Mouse (Mus musculus): Measurements from ENCODE around the gene Runx2. TPM values are rescaled to one million over a fixed set of nuclear protein-coding genes. Genes with fewer than 3 reads are reported as not detected.

Gene Runx2
- polyA plus RNA-seq, 1 experiment from 2014 or later: 0.74 TPM

- H3K4me1 ChIP-seq: peaks cover 10% of the 10 kb centered on the region
- no peak overlapping the region for H3K27ac ChIP-seq
- H3K4me2 ChIP-seq: no peak overlapping the region
- H3K4me3 ChIP-seq: no peak overlapping the region
- no peaks in the 10 kb centered on the region for H3K27me3 ChIP-seq (replicated peaks)
- no peaks in the 10 kb centered on the region for H3K36me3 ChIP-seq
- WGBS (ENCODE audit: insufficient replicate concordance): 91% methylated on average over 2 of the region's 2 CpGs
- no peak for ATAC-seq
- H3K9me3 ChIP-seq (replicated peaks): no peaks in the 10 kb centered on the region
- no peak overlapping the region for H3K9ac ChIP-seq
Measured at GRCm38 (mm10) chr17:44632941-44633340, 181.7 kb downstream of the Runx2 start.

- Histone ChIP-seq H3K4me3 (no peak overlapping the region), H3K27me3 (replicated peaks) (no peaks in the 10 kb centered on the region), H3K36me3 (no peaks in the 10 kb centered on the region), H3K4me2 (no peak overlapping the region), H3K27ac (no peak overlapping the region), H3K4me1 (peaks cover 10% of the 10 kb centered on the region), H3K9me3 (replicated peaks) (no peaks in the 10 kb centered on the region), H3K9ac (no peak overlapping the region)
- ATAC-seq: no peak
- 53% methylated on average over 4 of the region's 4 CpGs for WGBS (ENCODE audit: insufficient replicate concordance)
Measured at GRCm38 (mm10) chr17:44632292-44632691, 182.3 kb downstream of the Runx2 start.

- no peaks in the 10 kb centered on the region for H3K9me3 ChIP-seq (replicated peaks)
- peaks cover 10% of the 10 kb centered on the region for H3K4me1 ChIP-seq
- H3K4me3 ChIP-seq: no peak overlapping the region
- no peaks in the 10 kb centered on the region for H3K36me3 ChIP-seq
- H3K27ac ChIP-seq: no peak overlapping the region
- no peak overlapping the region for H3K4me2 ChIP-seq
- 72% methylated on average over 4 of the region's 4 CpGs for WGBS (ENCODE audit: insufficient replicate concordance)
- no peaks in the 10 kb centered on the region for H3K27me3 ChIP-seq (replicated peaks)
- ATAC-seq: no peak
- H3K9ac ChIP-seq: no peak overlapping the region
Measured at GRCm38 (mm10) chr17:44631577-44631976, 183.0 kb downstream of the Runx2 start.

GRCm38 (mm10) chr17:44627317-44627716 is 187.3 kb downstream of the Runx2 start:
- Histone ChIP-seq H3K9ac (no peak overlapping the region), H3K4me2 (no peak overlapping the region), H3K27me3 (replicated peaks) (no peaks in the 10 kb centered on the region), H3K4me1 (peaks cover 7% of the 10 kb centered on the region), H3K27ac (no peak overlapping the region), H3K4me3 (no peak overlapping the region), H3K9me3 (replicated peaks) (no peaks in the 10 kb centered on the region), H3K36me3 (no peaks in the 10 kb centered on the region)
- WGBS (ENCODE audit: insufficient replicate concordance): 67% methylated on average over 6 of the region's 6 CpGs
- no peak for ATAC-seq

- H3K27me3 ChIP-seq (replicated peaks): no peaks in the 10 kb centered on the region
- H3K27ac ChIP-seq: no peak overlapping the region
- H3K9ac ChIP-seq: no peak overlapping the region
- no peaks in the 10 kb centered on the region for H3K36me3 ChIP-seq
- no peak overlapping the region for H3K4me3 ChIP-seq
- ATAC-seq: no peak
- H3K4me1 ChIP-seq: no peaks in the 10 kb centered on the region
- 70% methylated on average over 2 of the region's 2 CpGs for WGBS (ENCODE audit: insufficient replicate concordance)
- no peak overlapping the region for H3K4me2 ChIP-seq
- no peaks in the 10 kb centered on the region for H3K9me3 ChIP-seq (replicated peaks)
Measured at GRCm38 (mm10) chr17:44623707-44624106, 190.9 kb downstream of the Runx2 start.

GRCm38 (mm10) chr17:44623271-44623670 is 191.3 kb downstream of the Runx2 start:
- Histone ChIP-seq H3K27me3 (replicated peaks) (no peaks in the 10 kb centered on the region), H3K36me3 (no peaks in the 10 kb centered on the region), H3K4me3 (no peak overlapping the region), H3K4me2 (no peak overlapping the region), H3K9ac (no peak overlapping the region), H3K4me1 (no peaks in the 10 kb centered on the region), H3K27ac (no peak overlapping the region), H3K9me3 (replicated peaks) (no peaks in the 10 kb centered on the region)
- no peak for ATAC-seq
- 68% methylated on average over 8 of the region's 8 CpGs for WGBS (ENCODE audit: insufficient replicate concordance)

GRCm38 (mm10) chr17:44620456-44620855 is 194.1 kb downstream of the Runx2 start:
- no peak overlapping the region for H3K4me2 ChIP-seq
- H3K27me3 ChIP-seq (replicated peaks): no peaks in the 10 kb centered on the region
- 40% methylated on average over 2 of the region's 2 CpGs for WGBS (ENCODE audit: insufficient replicate concordance)
- H3K36me3 ChIP-seq: no peaks in the 10 kb centered on the region
- no peak for ATAC-seq
- H3K27ac ChIP-seq: no peak overlapping the region
- no peak overlapping the region for H3K4me3 ChIP-seq
- H3K4me1 ChIP-seq: no peaks in the 10 kb centered on the region
- no peaks in the 10 kb centered on the region for H3K9me3 ChIP-seq (replicated peaks)
- no peak overlapping the region for H3K9ac ChIP-seq

- Histone ChIP-seq H3K27ac (no peak overlapping the region), H3K4me1 (no peaks in the 10 kb centered on the region), H3K4me2 (no peak overlapping the region), H3K4me3 (no peak overlapping the region), H3K9me3 (replicated peaks) (no peaks in the 10 kb centered on the region), H3K27me3 (replicated peaks) (no peaks in the 10 kb centered on the region), H3K36me3 (no peaks in the 10 kb centered on the region), H3K9ac (no peak overlapping the region; the same call in 1 of the 2 replicates)
- ATAC-seq: no peak
- 55% methylated on average over 11 of the region's 11 CpGs for WGBS (ENCODE audit: insufficient replicate concordance)
Measured at GRCm38 (mm10) chr17:44618691-44619090, 195.9 kb downstream of the Runx2 start.

- 52% methylated on average over 10 of the region's 10 CpGs for WGBS (ENCODE audit: insufficient replicate concordance)
- no peak for ATAC-seq
Measured at GRCm38 (mm10) chr17:44618175-44618574, 196.4 kb downstream of the Runx2 start.

GRCm38 (mm10) chr17:44617741-44618140 is 196.9 kb downstream of the Runx2 start:
- no peak for ATAC-seq
- WGBS (ENCODE audit: insufficient replicate concordance): 70% methylated on average over 2 of the region's 2 CpGs
- Histone ChIP-seq H3K27me3 (replicated peaks) (no peaks in the 10 kb centered on the region), H3K36me3 (no peaks in the 10 kb centered on the region), H3K9ac (no peak overlapping the region), H3K4me1 (0 out of 2 replicates have a peak, but pooled peaks cover under 1% of the 10 kb centered on the region), H3K4me2 (no peak overlapping the region), H3K27ac (no peak overlapping the region), H3K4me3 (no peak overlapping the region), H3K9me3 (replicated peaks) (no peaks in the 10 kb centered on the region)

More at GRCm38 (mm10) chr17:44618175-44618574, 196.4 kb downstream of the Runx2 start:
- Histone ChIP-seq H3K4me1 (no peaks in the 10 kb centered on the region), H3K9me3 (replicated peaks) (no peaks in the 10 kb centered on the region), H3K27me3 (replicated peaks) (no peaks in the 10 kb centered on the region), H3K4me2 (no peak overlapping the region), H3K36me3 (no peaks in the 10 kb centered on the region), H3K9ac (no peak overlapping the region), H3K27ac (no peak overlapping the region), H3K4me3 (no peak overlapping the region)

- no peak for ATAC-seq
- no peaks in the 10 kb centered on the region for H3K36me3 ChIP-seq
- H3K27me3 ChIP-seq (replicated peaks): no peaks in the 10 kb centered on the region
- no peak overlapping the region for H3K4me2 ChIP-seq
- no peaks in the 10 kb centered on the region for H3K9me3 ChIP-seq (replicated peaks)
- peaks cover 13% of the 10 kb centered on the region for H3K4me1 ChIP-seq
- H3K4me3 ChIP-seq: no peak overlapping the region
- whole genome bisulfite sequencing (ENCODE audit: insufficient replicate concordance): 60% methylated on average over 26 of the region's 26 CpGs
- H3K9ac ChIP-seq: no peak overlapping the region
- no peak overlapping the region for H3K27ac ChIP-seq
Measured at GRCm38 (mm10) chr17:44613716-44614715, 200.6 kb downstream of the Runx2 start.

GRCm38 (mm10) chr17:44612641-44613040 is 202.0 kb downstream of the Runx2 start:
- no peak overlapping the region for H3K27ac ChIP-seq
- no peak overlapping the region for H3K4me2 ChIP-seq
- WGBS (ENCODE audit: insufficient replicate concordance): 50% methylated on average over 8 of the region's 8 CpGs

More at GRCm38 (mm10) chr17:44612641-44613040, 202.0 kb downstream of the Runx2 start:
- Histone ChIP-seq H3K9ac (no peak overlapping the region), H3K36me3 (no peaks in the 10 kb centered on the region), H3K4me1 (peaks cover 13% of the 10 kb centered on the region), H3K9me3 (replicated peaks) (no peaks in the 10 kb centered on the region), H3K27me3 (replicated peaks) (no peaks in the 10 kb centered on the region), H3K4me3 (no peak overlapping the region)
- ATAC-seq: no peak
